Mouse (Mus musculus) ZHBTc4 (cell line): ENCODE measurements at regions not wholly inside any gene's neighbourhood (a gene's known extent, or its start where the extent isn't known, plus 50 kb on each side); places are given as distances from the start of the nearest gene placed in this dataset.

Experiments
- DNase-seq: peaks from one replicate; pipeline ENCODE4 v3.0.0-alpha.2; 2011; ENCODE audit warnings: low read depth, low spot score

DNA sequence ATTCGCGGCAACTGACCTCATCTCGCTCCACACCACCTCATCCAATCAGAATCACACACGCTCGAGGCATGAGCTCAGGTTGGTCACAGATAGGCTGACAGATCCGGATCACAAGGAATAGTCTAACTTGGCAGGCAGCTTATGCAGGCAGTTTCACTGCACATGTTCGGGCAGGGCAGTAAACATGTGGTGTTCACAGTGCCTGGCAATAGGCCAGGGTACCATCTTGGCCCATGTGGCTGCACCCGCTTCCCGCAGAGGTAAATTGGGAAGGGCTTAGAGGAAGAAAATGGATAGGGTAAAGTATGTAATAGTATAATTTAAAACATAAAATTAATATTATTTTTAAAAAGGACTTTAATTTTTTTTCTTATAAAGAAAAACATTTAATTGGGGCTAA is 372.4 kb downstream of the Pabpc4l start:
- peak; percentile 7 for DNase-seq

DNA sequence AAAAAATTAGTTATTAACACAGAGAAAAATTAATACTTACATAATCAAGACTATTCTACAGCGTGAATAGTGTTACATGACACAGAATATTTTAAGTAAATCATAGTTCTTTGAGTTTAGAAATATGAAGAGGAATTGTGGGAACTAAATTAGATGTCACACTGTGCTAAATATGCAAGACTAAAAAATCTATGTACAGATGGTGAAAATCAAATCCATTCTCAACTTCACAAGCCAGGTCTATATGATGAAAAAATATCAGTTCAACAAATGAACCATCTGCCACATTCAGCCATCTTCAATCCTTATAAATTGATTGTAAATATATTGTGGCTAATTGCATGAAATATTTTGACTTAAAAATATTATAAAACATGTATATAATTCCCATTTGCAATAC is 393.2 kb downstream of the Pabpc4l start:
- no peak for DNase-seq

DNA sequence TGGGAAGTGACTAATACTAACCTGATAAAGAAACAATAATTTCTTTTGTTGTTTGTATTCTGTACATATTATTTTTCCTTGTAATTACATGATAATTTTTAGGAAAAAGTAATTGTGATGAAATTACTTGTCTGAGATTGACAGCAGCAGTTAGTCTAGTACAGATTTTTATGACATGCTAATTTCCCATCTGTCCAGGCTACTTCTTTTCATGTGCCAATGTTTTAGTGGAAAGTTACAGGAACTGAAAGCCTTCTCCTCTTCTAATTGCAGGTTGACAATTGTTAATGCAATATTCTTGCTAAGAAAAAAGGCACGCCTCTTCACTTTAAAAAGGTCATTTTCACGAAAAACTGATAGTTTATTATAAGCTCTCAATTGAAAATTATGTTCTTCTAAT is 414.0 kb downstream of the Pabpc4l start:
- no peak for DNase-seq
